Mouse (Mus musculus): ENCODE measurements around the gene Gm8271. TPM values are rescaled to one million over a fixed set of nuclear protein-coding genes. Genes with fewer than 3 reads are reported as not detected.
"Not testable (repeated sequence)": the region's sequence is repeated elsewhere in the genome, so short reads cannot be mapped to it uniquely, and the experiment has no call there.

Gene Gm8271
- not detected for total RNA-seq (2021)
- long read RNA-seq: 0 reads

DNA sequence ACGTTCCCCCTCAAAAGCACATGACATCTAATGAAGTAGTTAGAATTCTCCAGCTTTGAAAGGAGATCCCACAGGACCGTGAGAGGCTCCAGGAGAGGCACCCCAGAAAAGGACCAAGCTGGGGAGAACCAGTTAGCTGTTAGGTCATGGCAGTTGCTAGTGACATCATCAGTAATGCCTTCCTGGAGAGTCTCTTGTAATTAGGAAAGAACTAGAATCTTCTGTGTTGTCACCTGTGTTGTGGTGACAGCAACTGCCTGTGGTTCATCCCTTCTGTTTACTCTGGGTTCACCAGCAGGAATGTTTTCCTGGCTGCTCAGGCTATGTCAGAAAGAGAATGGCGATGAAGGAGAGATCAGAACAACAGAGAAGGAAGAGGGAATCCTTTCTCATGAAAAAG lies at the start of gene Gm8271:
TSS of gene Gm8271 (plus strand) at position 301 of the 400 bp plus-strand sequence.
- not testable (repeated sequence) for DNase-seq (ENCODE audit: low spot score in 2 of 2)

DNA sequence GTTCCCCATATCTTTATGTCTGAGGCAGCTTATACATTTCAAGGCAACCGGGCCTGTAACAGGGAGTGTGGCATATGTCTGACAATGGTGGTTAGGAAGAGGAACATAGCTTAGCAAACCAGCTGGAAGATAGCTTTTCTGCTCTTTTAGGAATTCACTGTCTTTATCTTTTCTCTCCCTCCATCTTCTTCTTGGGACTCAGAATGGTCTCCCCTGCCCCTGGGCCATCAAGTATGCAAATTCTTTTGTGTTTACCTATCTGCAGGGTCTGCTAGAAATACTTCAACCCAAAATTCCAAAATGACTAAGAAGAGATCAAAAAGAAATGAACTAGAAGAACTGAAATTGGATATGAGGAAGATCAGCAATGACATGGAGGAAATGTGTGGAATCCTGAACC lies 21.4 kb upstream of the Gm8271 start, which contains the start of gene Gm3317:
TSS of gene Gm3317 (plus strand) at position 301 of the 400 bp plus-strand sequence.
- DNase-seq (ENCODE audit: low spot score in 2 of 2): not testable (repeated sequence)

Other genes with a start within 250 kb of the Gm8271 start
- not detected for gene Gm8297, start 201.9 kb upstream of the Gm8271 start, total RNA-seq (2021)
- gene Gm3298, start 169.9 kb upstream of the Gm8271 start, total RNA-seq (2021): not detected
- gene 4930555G01Rik, start 135.2 kb upstream of the Gm8271 start, total RNA-seq (2021): not detected
- gene Gm8281, start 114.8 kb upstream of the Gm8271 start, total RNA-seq (2021): 1 to 10 TPM; 1.5 to 1.8 TPM
- gene Gm8279, start 54.3 kb upstream of the Gm8271 start, total RNA-seq (2021): not detected
- not detected for gene Gm3317, start 21.3 kb upstream of the Gm8271 start, total RNA-seq (2021)
- gene Gm3526, start 74.8 kb downstream of the Gm8271 start, total RNA-seq (2021): not detected
- not detected for gene Gm3542, start 149.1 kb downstream of the Gm8271 start, total RNA-seq (2021)
- not detected for gene Gm3500, start 203.3 kb downstream of the Gm8271 start, total RNA-seq (2021)

Data from layer of hippocampus, adult 18-20 months (tissue).